Mouse (Mus musculus) embryonic facial prominence, embryonic 10.5 days (tissue): Measurements from ENCODE around the gene Tescl. TPM values are rescaled to one million over a fixed set of nuclear protein-coding genes. Genes with fewer than 3 reads are reported as not detected.

ENCODE experiments used
- DNase-seq: peaks from one replicate; pipeline ENCODE4 v3.0.0-alpha.2; 2017; ENCODE audit warnings: low spot score
- H3K27ac ChIP-seq: fragments of 300-500 bp; sonication (generic); replicated peaks from 2 replicates; pipeline ENCODE4 v1.5.1; 2016; ENCODE audit warnings: mild to moderate bottlenecking
- H3K27me3 ChIP-seq: fragments of 300-500 bp; sonication (generic); replicated peaks from 2 replicates; pipeline ENCODE4 v1.6.1; 2016; ENCODE audit warnings: low read depth, mild to moderate bottlenecking; ENCODE audit not compliant: poor library complexity, severe bottlenecking
- H3K36me3 ChIP-seq: fragments of 300-500 bp; sonication (generic); replicated peaks from 2 replicates; pipeline ENCODE4 v1.6.1; 2016; ENCODE audit warnings: mild to moderate bottlenecking, moderate library complexity
- H3K4me1 ChIP-seq: fragments of 300-500 bp; sonication (generic); 2 replicates; pipeline ENCODE4 v1.6.1; 2016
- H3K4me3 ChIP-seq: fragments of 300-500 bp; sonication (generic); 2 replicates; pipeline ENCODE4 v1.5.1; 2016; ENCODE audit warnings: mild to moderate bottlenecking, moderate library complexity
- H3K9me3 ChIP-seq: fragments of 300-500 bp; sonication (generic); 2 replicates; pipeline ENCODE4 v1.6.1; 2016; ENCODE audit warnings: mild to moderate bottlenecking
- WGBS: fragments of 180-500 bp; shearing (Covaris S2); methylation state at CpG from one replicate; pipeline ENCODE4 v1.1.7; 2016; 5-methylcytosine and 5-hydroxymethylcytosine counted together
- polyA plus RNA-seq: library from polyadenylated mRNA; unstranded; fragments of >200 nt; fragmentation: Nextera tagmentation; extraction: Ambion mirVana; gene quantifications from 2 replicates; pipeline ENCODE4 v1.2.1, GENCODE M21; 2016

The Tescl gene
- polyA plus RNA-seq = 0.17 TPM in 1 of 2 replicates, not detected in the other

GRCm38 (mm10) chr7:24333304-24333986 lies at the start of gene Tescl:
TSS of gene Tescl (minus strand) at chr7:24333936.
- Histone ChIP-seq H3K27ac (no peak within 1 kb of the TSS), H3K9me3 (peaks cover 8% of the 10 kb centered on the region; the same call in 1 of the 2 replicates), H3K4me1 (no peaks in the 10 kb centered on the region), H3K4me3 (0 out of 2 replicates have a peak within 1 kb of the TSS, but pooled peaks have one; percentile 21), H3K27me3 (peaks cover 24% of the 10 kb centered on the region), H3K36me3 (no peaks in the 10 kb centered on the region)
- WGBS = 48% methylated on average over 49 of the region's 49 CpGs
- DNase-seq = no peak

- WGBS = 80% methylated on average over 16 of the region's 16 CpGs
- no peaks in the 10 kb centered on the region for H3K9me3 ChIP-seq
- H3K4me3 ChIP-seq = no peak overlapping the region
- no peaks in the 10 kb centered on the region for H3K36me3 ChIP-seq
- H3K4me1 ChIP-seq = peaks cover 22% of the 10 kb centered on the region
- no peak for DNase-seq
- H3K27me3 ChIP-seq = peaks cover 24% of the 10 kb centered on the region
- H3K27ac ChIP-seq = no peak overlapping the region
Observed at GRCm38 (mm10) chr7:24382730-24383372, 49.1 kb upstream of the Tescl start.

DNA sequence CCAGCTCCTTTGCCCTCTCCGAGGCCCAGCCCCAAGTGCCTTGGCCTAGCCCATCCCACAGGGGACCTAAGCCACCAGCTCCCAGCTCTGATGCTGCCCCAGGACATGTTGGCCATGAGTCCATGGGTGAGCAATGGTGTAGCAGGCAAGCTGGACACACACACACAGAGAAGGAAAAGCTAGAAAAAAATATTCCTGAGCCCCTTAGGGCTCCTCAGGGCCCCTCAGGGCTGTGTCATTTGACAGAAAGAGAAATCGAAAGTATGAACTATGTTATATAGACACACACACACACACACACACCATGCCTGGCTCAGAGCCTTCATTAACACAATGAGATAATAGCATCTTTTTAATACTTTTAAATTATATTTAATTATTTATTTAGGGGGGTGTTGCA lies 46.6 kb upstream of the Tescl start:
- H3K27ac ChIP-seq = peak overlapping the region; percentile 80
- H3K9me3 ChIP-seq = no peaks in the 10 kb centered on the region
- no peak for DNase-seq
- WGBS = 62% methylated on average over 2 of the region's 2 CpGs
- no peak overlapping the region for H3K4me3 ChIP-seq
- peaks cover 41% of the 10 kb centered on the region for H3K27me3 ChIP-seq
- peaks cover 33% of the 10 kb centered on the region for H3K4me1 ChIP-seq
- no peaks in the 10 kb centered on the region for H3K36me3 ChIP-seq

DNA sequence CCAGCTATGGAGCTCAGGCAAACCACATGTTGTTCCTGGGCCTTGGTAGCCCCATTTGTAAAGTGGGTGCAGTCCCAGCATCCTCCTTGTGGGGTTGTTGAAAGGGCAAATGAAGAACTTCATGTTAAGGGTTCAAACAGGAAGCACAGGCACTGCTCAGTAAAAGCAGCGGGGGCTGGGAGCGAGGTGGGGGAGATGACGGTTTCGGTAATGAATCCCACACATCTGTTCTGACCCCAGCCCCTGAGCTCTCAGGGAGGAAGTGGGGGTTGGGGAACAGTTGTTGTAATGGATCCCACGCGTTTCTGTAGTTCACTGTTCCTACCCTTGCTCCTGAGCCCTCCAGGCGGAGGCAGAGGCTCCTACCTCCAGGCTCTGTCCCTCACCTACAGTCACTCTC lies 46.2 kb upstream of the Tescl start:
- 33% methylated on average over 7 of the region's 7 CpGs for WGBS
- peaks cover 33% of the 10 kb centered on the region for H3K4me1 ChIP-seq
- peaks cover 41% of the 10 kb centered on the region for H3K27me3 ChIP-seq
- peak overlapping the region; percentile 80 for H3K27ac ChIP-seq
- H3K36me3 ChIP-seq = no peaks in the 10 kb centered on the region
- 0 out of 2 replicates have a peak overlapping the region, but pooled peaks have one; percentile 8 for H3K4me3 ChIP-seq
- H3K9me3 ChIP-seq = no peaks in the 10 kb centered on the region
- DNase-seq = peak; percentile 63

- no peak overlapping the region for H3K4me3 ChIP-seq
- peak; percentile 50 for DNase-seq
- peak overlapping the region; percentile 78 for H3K27ac ChIP-seq
- H3K9me3 ChIP-seq = no peaks in the 10 kb centered on the region
- peaks cover 24% of the 10 kb centered on the region for H3K27me3 ChIP-seq
- H3K4me1 ChIP-seq = peaks cover 42% of the 10 kb centered on the region
- no peaks in the 10 kb centered on the region for H3K36me3 ChIP-seq
- 71% methylated on average over 10 of the region's 10 CpGs for WGBS
Observed at GRCm38 (mm10) chr7:24378049-24378701, 44.4 kb upstream of the Tescl start.

DNA sequence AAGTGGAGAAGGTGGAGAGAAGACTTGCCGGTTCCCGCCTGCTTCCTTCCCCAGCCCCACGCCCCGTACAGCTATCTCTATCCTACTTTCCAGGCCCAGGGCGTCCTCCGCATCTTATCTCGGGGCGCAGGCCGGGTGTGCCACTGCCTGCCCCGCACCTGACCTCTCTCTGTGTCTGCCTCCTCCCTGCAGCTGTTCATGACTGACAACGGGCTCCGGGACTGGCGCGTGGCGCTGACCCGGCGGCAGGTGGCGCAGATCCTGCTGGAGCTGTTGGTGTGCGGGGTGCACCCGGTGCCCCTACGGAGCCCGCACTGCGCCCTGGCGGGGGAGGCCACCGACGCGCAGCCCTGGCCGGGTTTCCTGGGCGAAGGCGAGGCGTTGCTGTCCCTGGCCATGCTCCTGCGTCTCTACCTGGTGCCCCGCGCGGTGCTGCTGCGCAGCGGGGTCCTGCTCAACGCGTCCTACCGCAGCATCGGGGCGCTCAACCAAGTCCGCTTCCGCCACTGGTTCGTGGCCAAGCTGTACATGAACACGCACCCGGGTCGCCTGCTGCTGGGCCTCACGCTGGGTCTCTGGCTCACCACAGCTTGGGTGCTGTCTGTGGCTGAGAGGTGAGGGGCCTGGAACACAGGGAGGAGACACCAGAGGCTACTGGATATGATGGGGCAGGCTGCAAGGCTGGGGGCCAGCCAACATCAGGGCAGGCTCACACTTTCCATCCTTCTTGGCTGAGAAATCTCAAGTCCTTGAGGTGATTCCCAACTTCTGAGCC lies 43.5 kb upstream of the Tescl start:
- peaks cover 47% of the 10 kb centered on the region for H3K4me1 ChIP-seq
- peak overlapping the region; percentile 78 for H3K27ac ChIP-seq
- no peaks in the 10 kb centered on the region for H3K36me3 ChIP-seq
- peak; percentile 69 for DNase-seq
- WGBS = 7% methylated on average over 49 of the region's 49 CpGs
- no peaks in the 10 kb centered on the region for H3K9me3 ChIP-seq
- H3K27me3 ChIP-seq = peaks cover 24% of the 10 kb centered on the region
- H3K4me3 ChIP-seq = peak overlapping the region; percentile 53

- peaks cover 24% of the 10 kb centered on the region for H3K27me3 ChIP-seq
- 89% methylated on average over 8 of the region's 8 CpGs for WGBS
- no peaks in the 10 kb centered on the region for H3K36me3 ChIP-seq
- H3K4me1 ChIP-seq = peaks cover 48% of the 10 kb centered on the region
- H3K27ac ChIP-seq = no peak overlapping the region; the same call in 1 of the 2 replicates
- H3K9me3 ChIP-seq = no peaks in the 10 kb centered on the region
- no peak for DNase-seq
- H3K4me3 ChIP-seq = no peak overlapping the region
Observed at GRCm38 (mm10) chr7:24376456-24376855, 42.7 kb upstream of the Tescl start.

- Histone ChIP-seq H3K4me3 (no peak overlapping the region), H3K4me1 (peaks cover 38% of the 10 kb centered on the region), H3K36me3 (no peaks in the 10 kb centered on the region), H3K27ac (peak overlapping the region; percentile 61; the same call in 1 of the 2 replicates), H3K9me3 (no peaks in the 10 kb centered on the region), H3K27me3 (peaks cover 28% of the 10 kb centered on the region)
- no peak for DNase-seq
- 45% methylated on average over 20 of the region's 20 CpGs for WGBS
Observed at GRCm38 (mm10) chr7:24373538-24374379, 40.0 kb upstream of the Tescl start.

GRCm38 (mm10) chr7:24372786-24373185 lies 39.0 kb upstream of the Tescl start:
- H3K27ac ChIP-seq = peak overlapping the region; percentile 48
- WGBS = 73% methylated on average over 4 of the region's 4 CpGs

GRCm38 (mm10) chr7:24372300-24372699 lies 38.6 kb upstream of the Tescl start:
- no peak for DNase-seq
- 87% methylated on average over 10 of the region's 11 CpGs for WGBS
- no peaks in the 10 kb centered on the region for H3K9me3 ChIP-seq
- peaks cover 26% of the 10 kb centered on the region for H3K4me1 ChIP-seq
- no peak overlapping the region for H3K4me3 ChIP-seq
- H3K27me3 ChIP-seq = peaks cover 15% of the 10 kb centered on the region
- H3K36me3 ChIP-seq = no peaks in the 10 kb centered on the region
- peak overlapping the region; percentile 48; the same call in 1 of the 2 replicates for H3K27ac ChIP-seq

More at GRCm38 (mm10) chr7:24372786-24373185, 39.0 kb upstream of the Tescl start:
- peaks cover 20% of the 10 kb centered on the region for H3K27me3 ChIP-seq
- no peaks in the 10 kb centered on the region for H3K9me3 ChIP-seq
- peaks cover 31% of the 10 kb centered on the region for H3K4me1 ChIP-seq
- no peak overlapping the region for H3K4me3 ChIP-seq
- no peak for DNase-seq
- no peaks in the 10 kb centered on the region for H3K36me3 ChIP-seq

- DNase-seq = no peak
Observed at GRCm38 (mm10) chr7:24371809-24372145, 38.0 kb upstream of the Tescl start.

More at GRCm38 (mm10) chr7:24371809-24372145, 38.0 kb upstream of the Tescl start:
- H3K9me3 ChIP-seq = no peaks in the 10 kb centered on the region
- H3K27ac ChIP-seq = no peak overlapping the region; the same call in 1 of the 2 replicates
- H3K27me3 ChIP-seq = peaks cover 10% of the 10 kb centered on the region
- peaks cover 21% of the 10 kb centered on the region for H3K4me1 ChIP-seq
- H3K4me3 ChIP-seq = peak overlapping the region; percentile 33; the same call in 1 of the 2 replicates
- WGBS = 69% methylated on average over 3 of the region's 3 CpGs
- H3K36me3 ChIP-seq = no peaks in the 10 kb centered on the region
